Mouse (Mus musculus): Measurements from ENCODE around the gene Pecam1.

- TF ChIP-seq ZNF384 (IDR thresholded peaks at IDR 0.05; ENCODE audit: low read depth, low read length) (no peak), CHD2 (IDR thresholded peaks at IDR 0.05; ENCODE audit: low read depth, low read length) (no peak), ZC3H11A (IDR thresholded peaks at IDR 0.05; ENCODE audit: borderline replicate concordance, low read depth, low read length) (no peak), MAFK (IDR thresholded peaks at IDR 0.05; ENCODE audit: insufficient read depth, low read depth, low read length) (no peak)
Observed at GRCm38 (mm10) chr11:106622056-106622455, 128.4 kb downstream of the Pecam1 start.
